Mouse (Mus musculus): ENCODE data around the gene Olfr994. TPM values are rescaled to one million over a fixed set of nuclear protein-coding genes. Genes with fewer than 3 reads are reported as not detected.

Olfr994 gene
- not detected in 2 replicates for polyA plus RNA-seq (2015; fragmentation: Nextera tagmentation; extraction: Ambion mirVana)

DNA sequence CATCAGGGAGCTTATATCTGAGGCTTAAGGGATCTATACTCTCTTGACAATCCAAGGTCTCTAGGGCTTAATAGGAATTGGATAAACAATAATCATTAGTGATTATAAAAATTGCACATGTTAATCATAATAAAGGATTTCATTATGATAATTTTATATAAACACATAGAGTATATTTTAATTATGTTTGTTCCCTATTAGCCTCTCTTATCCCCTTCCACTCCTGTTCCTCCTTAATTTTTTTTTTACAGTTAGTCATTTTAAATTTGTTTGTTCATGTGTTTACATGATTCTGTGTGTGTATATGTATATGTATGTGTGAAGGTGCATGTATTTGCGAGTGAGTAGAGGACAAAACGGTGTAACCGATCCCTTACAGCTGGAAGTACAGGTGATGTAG, at the start of gene Olfr994:
Gene Olfr994, minus strand, starts transcription at position 101 of the 400 bp plus-strand sequence.
- no peaks in the 10 kb centered on the region for H3K27me3 ChIP-seq
- H3K4me1 ChIP-seq (replicated peaks), result no peaks in the 10 kb centered on the region
- no peaks in the 10 kb centered on the region for H3K36me3 ChIP-seq
- no peak within 1 kb of the TSS for H3K4me3 ChIP-seq (replicated peaks)
- H3K9ac ChIP-seq, result no peak within 1 kb of the TSS
- DNase-seq (no peak), ATAC-seq (ENCODE audit: low read depth) (no peak)
- H3K4me2 ChIP-seq, result no peak within 1 kb of the TSS
- no peak within 1 kb of the TSS for H3K27ac ChIP-seq
- WGBS (ENCODE audit: insufficient replicate concordance), result 81% methylated on average over 3 of the region's 3 CpGs
- H3K9me3 ChIP-seq (replicated peaks), result no peaks in the 10 kb centered on the region

- no peak for ATAC-seq (ENCODE audit: low read depth)
- Histone ChIP-seq H3K36me3 (no peaks in the 10 kb centered on the region), H3K27ac (no peak overlapping the region), H3K4me1 (replicated peaks) (no peaks in the 10 kb centered on the region), H3K4me2 (no peak overlapping the region), H3K4me3 (replicated peaks) (no peak overlapping the region), H3K27me3 (no peaks in the 10 kb centered on the region), H3K9me3 (replicated peaks) (no peaks in the 10 kb centered on the region), H3K9ac (no peak overlapping the region)
- 49% methylated on average over 3 of the region's 3 CpGs for WGBS (ENCODE audit: insufficient replicate concordance)
- DNase-seq, result no peak
These were observed 30.6 kb upstream of the Olfr994 start for GRCm38 (mm10) chr2:85466801-85467325.

DNA sequence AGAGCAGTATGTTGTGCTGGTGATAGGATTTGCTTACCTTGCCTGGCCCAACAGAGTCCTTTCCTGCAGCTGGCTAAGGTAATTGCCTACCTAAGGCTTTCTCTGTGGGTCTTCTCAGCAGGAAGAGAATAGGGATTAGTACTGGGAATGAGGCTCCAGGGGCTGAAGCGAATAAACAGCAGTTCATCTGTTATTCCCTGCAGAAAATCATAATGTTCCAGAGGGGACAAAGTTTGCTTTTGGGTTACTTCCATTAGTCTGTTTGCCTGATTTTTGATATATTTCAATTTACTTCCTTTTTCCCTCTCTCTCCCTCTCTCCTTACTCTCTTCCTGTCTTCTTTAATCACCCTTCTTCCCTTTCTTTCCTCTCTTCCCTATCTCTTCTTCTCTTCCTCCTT, 7.3 kb upstream of the Olfr994 start, which contains the start of gene Olfr995:
Gene Olfr995, minus strand, starts transcription at position 101 of the 400 bp plus-strand sequence.
- ATAC-seq (ENCODE audit: low read depth) (no peak), DNase-seq (no peak)
- Histone ChIP-seq H3K9me3 (replicated peaks) (no peaks in the 10 kb centered on the region), H3K9ac (no peak within 1 kb of the TSS), H3K4me1 (replicated peaks) (no peaks in the 10 kb centered on the region), H3K27me3 (no peaks in the 10 kb centered on the region), H3K4me2 (no peak within 1 kb of the TSS), H3K4me3 (replicated peaks) (no peak within 1 kb of the TSS), H3K27ac (no peak within 1 kb of the TSS), H3K36me3 (no peaks in the 10 kb centered on the region)
- 13% methylated on average over 1 of the region's 1 CpGs for WGBS (ENCODE audit: insufficient replicate concordance)

DNA sequence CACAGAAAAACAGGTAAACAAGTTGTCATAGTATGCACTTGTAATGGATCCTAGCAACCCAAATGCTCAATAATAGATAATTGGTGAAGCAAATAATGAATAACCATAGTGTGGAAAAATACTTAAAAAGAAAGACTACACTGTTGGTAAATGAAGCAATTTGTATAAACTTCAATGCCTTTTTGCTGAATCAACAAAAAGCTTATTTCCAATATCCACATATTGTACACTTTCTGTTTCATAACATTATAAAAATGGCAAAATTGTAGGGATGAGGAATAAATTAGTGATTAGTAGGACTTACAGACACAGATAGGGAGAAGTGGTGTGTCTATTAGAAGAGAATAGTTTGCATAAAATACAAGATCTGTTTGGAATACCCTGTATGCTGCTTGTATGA, 6.3 kb upstream of the Olfr994 start:
- H3K4me2 ChIP-seq, result no peak overlapping the region
- no peaks in the 10 kb centered on the region for H3K27me3 ChIP-seq
- DNase-seq, result no peak
- ATAC-seq (ENCODE audit: low read depth), result no peak
- H3K9me3 ChIP-seq (replicated peaks), result no peaks in the 10 kb centered on the region
- no peak overlapping the region for H3K4me3 ChIP-seq (replicated peaks)
- H3K27ac ChIP-seq, result no peak overlapping the region
- no peak overlapping the region for H3K9ac ChIP-seq
- no peaks in the 10 kb centered on the region for H3K4me1 ChIP-seq (replicated peaks)
- H3K36me3 ChIP-seq, result no peaks in the 10 kb centered on the region

- WGBS (ENCODE audit: insufficient replicate concordance), result 42% methylated on average over 1 of the region's 1 CpGs
- Histone ChIP-seq H3K9me3 (replicated peaks) (no peaks in the 10 kb centered on the region), H3K4me1 (replicated peaks) (no peaks in the 10 kb centered on the region), H3K4me2 (no peak overlapping the region), H3K36me3 (no peaks in the 10 kb centered on the region), H3K4me3 (replicated peaks) (no peak overlapping the region), H3K27me3 (no peaks in the 10 kb centered on the region), H3K9ac (no peak overlapping the region), H3K27ac (no peak overlapping the region)
- DNase-seq (no peak), ATAC-seq (ENCODE audit: low read depth) (no peak)
These were observed 10.4 kb downstream of the Olfr994 start for GRCm38 (mm10) chr2:85425893-85426292.

DNA sequence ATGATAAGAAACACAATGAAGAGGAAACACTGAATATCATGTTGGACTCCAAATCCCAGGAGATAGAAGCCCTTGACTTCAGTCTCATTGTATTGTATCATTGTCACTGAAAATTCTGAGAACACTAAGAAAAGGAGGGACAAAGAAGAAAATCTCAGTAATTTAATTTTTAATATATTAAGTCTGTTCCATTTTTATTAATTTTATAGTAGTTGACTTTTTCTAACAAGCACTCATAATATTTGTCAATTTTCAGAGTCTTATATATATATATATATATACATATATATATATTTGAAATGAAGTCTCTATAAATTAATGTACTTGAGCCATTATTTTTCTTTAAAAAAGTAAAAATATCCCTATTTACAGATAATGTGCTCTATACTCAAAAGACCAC, 21.5 kb downstream of the Olfr994 start, which contains the start of gene Olfr993:
Gene Olfr993, minus strand, starts transcription at position 101 of the 400 bp plus-strand sequence.
- ATAC-seq (ENCODE audit: low read depth), result no peak
- Histone ChIP-seq H3K4me2 (no peak within 1 kb of the TSS), H3K27me3 (no peaks in the 10 kb centered on the region)

DNA sequence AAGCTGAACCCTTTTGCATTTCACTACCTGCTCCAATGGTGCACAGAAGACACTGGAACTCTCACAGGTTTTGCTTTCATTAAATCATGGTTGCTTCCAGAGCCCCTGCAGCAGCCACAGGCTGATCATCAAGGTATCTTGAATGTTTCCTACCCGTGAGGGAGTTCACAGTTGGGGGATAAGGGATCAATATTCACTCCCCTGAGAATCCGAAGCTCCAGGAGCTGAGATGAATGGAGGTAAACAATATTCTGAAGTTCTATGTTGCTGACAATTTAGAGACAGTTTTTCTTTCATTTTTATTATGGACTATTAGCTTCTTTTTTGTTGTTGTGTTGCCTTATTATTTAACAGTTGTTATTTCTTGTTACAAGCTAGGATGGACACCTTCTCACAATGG, 26.9 kb downstream of the Olfr994 start, which contains the start of gene Olfr992:
Gene Olfr992, minus strand, starts transcription at position 101 of the 400 bp plus-strand sequence.
- H3K4me1 ChIP-seq (replicated peaks), result no peaks in the 10 kb centered on the region
- DNase-seq (no peak), ATAC-seq (ENCODE audit: low read depth) (no peak)
- no peaks in the 10 kb centered on the region for H3K27me3 ChIP-seq
- H3K9ac ChIP-seq, result no peak within 1 kb of the TSS
- no peak within 1 kb of the TSS for H3K4me2 ChIP-seq
- no peak within 1 kb of the TSS for H3K27ac ChIP-seq
- no peak within 1 kb of the TSS for H3K4me3 ChIP-seq (replicated peaks)
- 35% methylated on average over 2 of the region's 2 CpGs for WGBS (ENCODE audit: insufficient replicate concordance)
- H3K36me3 ChIP-seq, result no peaks in the 10 kb centered on the region
- no peaks in the 10 kb centered on the region for H3K9me3 ChIP-seq (replicated peaks)

More for the DNA sequence above, 21.5 kb downstream of the Olfr994 start, which contains the start of gene Olfr993:
- no peak within 1 kb of the TSS for H3K4me3 ChIP-seq (replicated peaks)
- DNase-seq, result no peak
- H3K36me3 ChIP-seq, result no peaks in the 10 kb centered on the region
- no peaks in the 10 kb centered on the region for H3K4me1 ChIP-seq (replicated peaks)
- H3K9me3 ChIP-seq (replicated peaks), result no peaks in the 10 kb centered on the region
- H3K27ac ChIP-seq, result no peak within 1 kb of the TSS
- no peak within 1 kb of the TSS for H3K9ac ChIP-seq

Other genes starting within 250 kb of the Olfr994 start
- gene Lrrc55, start 239.3 kb downstream of the Olfr994 start, polyA plus RNA-seq (2015; fragmentation: Nextera tagmentation; extraction: Ambion mirVana), result 0.10 and 0.12 TPM in 2 replicates
- gene Olfr987, start 97.1 kb downstream of the Olfr994 start, polyA plus RNA-seq (2015; fragmentation: Nextera tagmentation; extraction: Ambion mirVana), result not detected in 2 replicates
- gene Olfr988, start 73.2 kb downstream of the Olfr994 start, polyA plus RNA-seq (2015; fragmentation: Nextera tagmentation; extraction: Ambion mirVana), result not detected in 2 replicates
- not detected in 2 replicates for gene Olfr992, start 27.0 kb downstream of the Olfr994 start, polyA plus RNA-seq (2015; fragmentation: Nextera tagmentation; extraction: Ambion mirVana)
- gene Olfr993, start 21.6 kb downstream of the Olfr994 start, polyA plus RNA-seq (2015; fragmentation: Nextera tagmentation; extraction: Ambion mirVana), result not detected in 2 replicates
- not detected in 2 replicates for gene Olfr995, start 7.2 kb upstream of the Olfr994 start, polyA plus RNA-seq (2015; fragmentation: Nextera tagmentation; extraction: Ambion mirVana)
- gene 4833423E24Rik, start 82.6 kb upstream of the Olfr994 start, polyA plus RNA-seq (2015; fragmentation: Nextera tagmentation; extraction: Ambion mirVana), result not detected in 2 replicates
- gene Olfr996, start 142.8 kb upstream of the Olfr994 start, polyA plus RNA-seq (2015; fragmentation: Nextera tagmentation; extraction: Ambion mirVana), result not detected in 2 replicates
- gene Olfr998, start 152.5 kb upstream of the Olfr994 start, polyA plus RNA-seq (2015; fragmentation: Nextera tagmentation; extraction: Ambion mirVana), result not detected in 2 replicates
- gene Olfr1000, start 175.5 kb upstream of the Olfr994 start, polyA plus RNA-seq (2015; fragmentation: Nextera tagmentation; extraction: Ambion mirVana), result not detected in 2 replicates
- not detected in 2 replicates for gene Olfr1002, start 214.3 kb upstream of the Olfr994 start, polyA plus RNA-seq (2015; fragmentation: Nextera tagmentation; extraction: Ambion mirVana)
- not detected in 2 replicates for gene Olfr154, start 228.0 kb upstream of the Olfr994 start, polyA plus RNA-seq (2015; fragmentation: Nextera tagmentation; extraction: Ambion mirVana)
- not detected in 2 replicates for gene Olfr1006, start 242.3 kb upstream of the Olfr994 start, polyA plus RNA-seq (2015; fragmentation: Nextera tagmentation; extraction: Ambion mirVana)

Data from liver, embryonic 13.5 days (tissue).